Mouse (Mus musculus) heart, adult 2 months (tissue): ENCODE measurements at regions not wholly inside any gene's neighbourhood (a gene's known extent, or its start where the extent isn't known, plus 50 kb on each side); places are given as distances from the start of the nearest gene placed in this dataset.

ENCODE experiments used
- DNase-seq, 2 experiments: peaks; one replicate each; pipeline ENCODE4 v3.0.0; 2021
- H3K27ac ChIP-seq: fragments of 200-600 bp; 2 replicates; pipeline ENCODE4 v1.8.1; 2022
- H3K27me3 ChIP-seq: fragments of 200-500 bp; 2 replicates; pipeline ENCODE4 v1.6.1; 2012; ENCODE audit warnings: mild to moderate bottlenecking, low read length, inconsistent platforms, mixed read lengths; ENCODE audit not compliant: control insufficient read depth, insufficient read depth
- H3K36me3 ChIP-seq: fragments of 200-500 bp; 2 replicates; pipeline ENCODE4 v1.6.1; 2012; ENCODE audit warnings: low read length, inconsistent platforms; ENCODE audit not compliant: control insufficient read depth, insufficient read depth
- H3K4me1 ChIP-seq: fragments of 200-500 bp; 2 replicates; pipeline ENCODE4 v1.6.1; 2011; ENCODE audit warnings: low read length; ENCODE audit not compliant: control insufficient read depth, insufficient read depth
- H3K4me3 ChIP-seq: fragments of 200-600 bp; 2 replicates; pipeline ENCODE4 v1.8.1; 2022
- H3K79me2 ChIP-seq: fragments of 200-500 bp; replicated peaks from 2 replicates; pipeline ENCODE4 v1.6.1; 2012; ENCODE audit warnings: mild to moderate bottlenecking, inconsistent platforms, low read length, moderate library complexity, mixed read lengths; ENCODE audit not compliant: control insufficient read depth, insufficient read depth
- H3K9ac ChIP-seq: fragments of 200-500 bp; 2 replicates; pipeline ENCODE4 v1.6.1; 2012; ENCODE audit warnings: low read depth, mild to moderate bottlenecking, control low read depth, inconsistent platforms, low read length, mixed read lengths
- CTCF ChIP-seq: fragments of 200-600 bp; IDR thresholded peaks from 2 replicates; pipeline ENCODE4 v1.8.1; 2022; ENCODE audit warnings: antibody characterized with exemption, mild to moderate bottlenecking, moderate library complexity
- EP300 ChIP-seq: fragments of 200-500 bp; IDR thresholded peaks from 2 replicates; pipeline ENCODE4 v1.6.1; 2011; ENCODE audit warnings: low read depth, low read length, control low read depth; ENCODE audit not compliant: insufficient read depth
- POLR2A ChIP-seq: fragments of 200-500 bp; IDR thresholded peaks from 2 replicates; pipeline ENCODE4 v1.6.1; 2011; ENCODE audit warnings: mild to moderate bottlenecking, low read depth, low read length, control low read depth; ENCODE audit not compliant: insufficient read depth
- WGBS: fragments of 180-500 bp; shearing (Covaris S2); methylation state at CpG from one replicate; pipeline ENCODE4 v1.1.7; 2018; 5-methylcytosine and 5-hydroxymethylcytosine counted together
- intact Hi-C: fragments of 180-260 bp; cut with DNase I; formaldehyde crosslinking; loops from one replicate; pipeline ENCODE4 v1.15.1; 2025

DNA sequence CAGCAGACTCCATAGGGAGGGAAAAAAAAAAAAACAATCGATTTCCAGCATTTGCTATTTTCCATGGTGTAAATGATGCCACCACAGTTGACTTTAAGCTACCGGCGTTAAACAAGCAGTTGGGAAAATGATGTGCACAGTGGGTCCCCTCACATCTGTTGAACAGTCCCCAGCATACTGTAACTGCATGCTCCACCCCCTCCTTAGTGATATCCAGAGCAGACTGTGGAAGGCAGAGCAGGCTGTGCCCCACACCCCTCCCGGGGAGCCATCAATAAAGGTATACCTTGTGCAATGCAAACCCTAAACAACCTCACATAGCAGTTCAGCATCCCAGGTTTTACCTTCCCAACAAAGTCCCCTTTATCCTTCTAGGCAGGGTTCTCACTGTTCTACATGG is 872.9 kb upstream of the Lrrc6 start:
- DNase-seq = no peak
- intact Hi-C loops = no loop called here
- no peaks in the 10 kb centered on the region for H3K36me3 ChIP-seq
- no peaks in the 10 kb centered on the region for H3K4me1 ChIP-seq
- H3K27me3 ChIP-seq = no peaks in the 10 kb centered on the region
- no peak overlapping the region for H3K4me3 ChIP-seq
- TF ChIP-seq EP300 (no peak), CTCF (no peak), POLR2A (no peak)
- no peak overlapping the region for H3K9ac ChIP-seq
- no peak overlapping the region for H3K27ac ChIP-seq
- WGBS = 83% methylated on average over 4 of the region's 4 CpGs
- no peaks in the 10 kb centered on the region for H3K79me2 ChIP-seq

DNA sequence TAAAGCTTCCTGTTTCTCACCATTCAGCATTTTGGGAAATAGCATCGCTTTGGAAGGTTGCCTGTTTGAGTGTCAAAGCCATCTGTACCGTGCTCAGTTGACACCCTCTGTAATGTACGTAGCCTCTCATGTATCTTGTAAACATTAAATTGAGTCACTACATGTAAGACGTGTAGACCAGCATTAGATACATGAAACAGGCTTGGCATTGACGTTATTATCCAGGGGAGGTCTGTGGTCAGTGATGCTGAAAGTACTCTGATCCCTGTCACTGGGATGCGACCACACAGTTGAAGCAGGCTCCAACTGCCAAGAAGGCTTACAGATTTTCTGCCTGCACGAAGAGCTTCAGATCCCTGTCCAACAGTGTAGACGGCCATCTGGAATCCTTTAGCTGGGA is 872.3 kb upstream of the Lrrc6 start:
- intact Hi-C loops = no loop called here

DNA sequence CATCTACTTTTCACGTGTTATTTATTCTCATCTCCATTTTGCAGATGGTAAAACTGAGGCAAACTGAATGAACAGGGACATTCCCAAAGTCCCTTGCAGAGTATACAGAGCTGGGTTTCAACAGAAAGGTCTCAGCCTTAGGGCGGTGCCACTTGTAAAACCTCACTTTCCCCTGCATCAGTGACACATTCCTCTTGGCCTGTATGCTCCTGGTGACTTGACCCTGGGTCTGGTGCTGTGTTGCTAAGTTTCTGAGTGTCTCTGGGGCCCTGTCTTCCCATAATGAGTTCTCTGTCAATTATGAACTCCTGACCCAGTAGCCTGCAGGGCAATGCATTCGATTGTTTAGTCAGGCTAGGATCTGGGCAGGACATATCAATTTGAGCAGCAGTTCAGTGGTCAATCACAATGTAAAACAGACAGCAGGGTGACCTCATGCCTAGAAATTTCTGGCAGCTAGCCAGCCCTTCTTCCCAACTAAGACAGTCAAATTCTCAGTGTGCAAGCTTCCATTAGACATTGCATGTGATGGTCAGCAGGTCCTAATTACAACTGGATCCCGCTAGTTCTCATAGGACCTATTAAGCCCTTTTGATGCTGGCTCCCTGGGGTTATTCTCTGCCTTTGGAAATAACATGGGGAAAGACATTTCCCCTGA is 863.5 kb upstream of the Lrrc6 start:
- TF ChIP-seq POLR2A = no peak
- no peak for TF ChIP-seq CTCF
- TF ChIP-seq EP300 = no peak
- intact Hi-C loops = no loop called here
- no peak for DNase-seq
- Histone ChIP-seq H3K9ac (no peak overlapping the region), H3K27ac (no peak overlapping the region), H3K4me3 (no peak overlapping the region), H3K36me3 (no peaks in the 10 kb centered on the region; the same call in 1 of the 2 replicates), H3K79me2 (no peaks in the 10 kb centered on the region), H3K4me1 (peaks cover 2% of the 10 kb centered on the region; the same call in 1 of the 2 replicates), H3K27me3 (no peaks in the 10 kb centered on the region)
- WGBS = 70% methylated on average over 4 of the region's 4 CpGs

More for the DNA sequence above, 872.3 kb upstream of the Lrrc6 start:
- TF ChIP-seq POLR2A (no peak), EP300 (no peak), CTCF (no peak)
- Histone ChIP-seq H3K36me3 (no peaks in the 10 kb centered on the region), H3K4me1 (no peaks in the 10 kb centered on the region), H3K27ac (no peak overlapping the region), H3K79me2 (no peaks in the 10 kb centered on the region), H3K27me3 (no peaks in the 10 kb centered on the region), H3K4me3 (no peak overlapping the region), H3K9ac (no peak overlapping the region)
- 75% methylated on average over 8 of the region's 8 CpGs for WGBS
- DNase-seq = no peak

DNA sequence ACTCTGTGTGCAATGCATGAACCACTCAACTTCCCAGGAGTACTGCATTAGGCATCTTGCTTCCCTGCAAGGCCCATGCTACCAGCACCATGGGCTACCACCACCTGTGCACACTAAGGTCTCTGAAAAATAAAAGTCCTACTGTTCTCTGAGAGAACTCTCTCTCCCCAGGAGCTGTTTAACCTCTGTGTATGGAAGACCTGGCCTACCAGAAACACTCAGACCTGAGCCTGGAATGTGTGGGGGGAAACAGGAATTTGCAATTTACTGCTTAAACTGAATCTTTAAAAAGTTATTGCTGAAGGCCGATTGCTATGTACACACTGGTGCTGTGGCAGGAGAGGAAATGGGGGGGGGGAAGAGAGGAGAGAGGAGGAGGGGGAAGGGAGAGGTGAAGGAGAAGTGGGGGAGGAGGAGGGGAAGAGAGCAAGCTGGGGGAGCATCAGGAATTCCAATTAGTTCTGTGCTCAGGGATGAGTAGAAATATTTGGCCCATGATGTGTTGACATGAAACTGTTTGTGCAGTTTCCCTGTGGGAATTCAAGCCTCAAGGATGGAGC is 860.4 kb upstream of the Lrrc6 start:
- Histone ChIP-seq H3K27me3 (no peaks in the 10 kb centered on the region), H3K79me2 (no peaks in the 10 kb centered on the region), H3K27ac (no peak overlapping the region), H3K4me1 (peaks cover 2% of the 10 kb centered on the region; the same call in 1 of the 2 replicates), H3K36me3 (no peaks in the 10 kb centered on the region; the same call in 1 of the 2 replicates), H3K4me3 (no peak overlapping the region), H3K9ac (no peak overlapping the region)
- TF ChIP-seq CTCF (no peak), POLR2A (no peak), EP300 (no peak)
- DNase-seq = no peak
- WGBS = 13% methylated on average over 1 of the region's 1 CpGs
- intact Hi-C loops = no loop called here

DNA sequence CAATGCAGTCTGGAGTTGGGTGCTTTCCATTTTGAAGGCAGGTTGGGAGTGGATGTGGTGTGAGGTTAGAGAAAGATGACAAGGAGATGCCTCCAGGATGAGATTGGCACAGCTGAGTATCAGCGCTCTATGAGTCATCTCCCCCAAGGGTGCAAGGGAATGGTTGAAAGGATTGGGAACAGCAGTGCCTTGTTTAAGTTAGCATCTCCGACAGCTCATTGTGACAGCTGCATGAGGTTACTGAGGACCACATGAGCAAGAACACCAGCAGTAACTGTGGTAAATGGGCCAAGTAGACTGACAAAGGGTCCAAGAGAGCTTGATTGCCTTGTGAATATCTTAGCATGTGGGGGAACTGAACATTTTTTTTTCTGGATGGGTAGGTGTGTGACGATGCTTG is 857.2 kb upstream of the Lrrc6 start:
- no peak for DNase-seq
- Histone ChIP-seq H3K79me2 (no peaks in the 10 kb centered on the region), H3K36me3 (no peaks in the 10 kb centered on the region; the same call in 1 of the 2 replicates), H3K9ac (no peak overlapping the region), H3K4me1 (peaks cover 2% of the 10 kb centered on the region; the same call in 1 of the 2 replicates), H3K27ac (no peak overlapping the region), H3K4me3 (no peak overlapping the region), H3K27me3 (no peaks in the 10 kb centered on the region)
- 87% methylated on average over 3 of the region's 3 CpGs for WGBS
- intact Hi-C loops = no loop called here
- TF ChIP-seq EP300 (no peak), CTCF (no peak), POLR2A (no peak)

DNA sequence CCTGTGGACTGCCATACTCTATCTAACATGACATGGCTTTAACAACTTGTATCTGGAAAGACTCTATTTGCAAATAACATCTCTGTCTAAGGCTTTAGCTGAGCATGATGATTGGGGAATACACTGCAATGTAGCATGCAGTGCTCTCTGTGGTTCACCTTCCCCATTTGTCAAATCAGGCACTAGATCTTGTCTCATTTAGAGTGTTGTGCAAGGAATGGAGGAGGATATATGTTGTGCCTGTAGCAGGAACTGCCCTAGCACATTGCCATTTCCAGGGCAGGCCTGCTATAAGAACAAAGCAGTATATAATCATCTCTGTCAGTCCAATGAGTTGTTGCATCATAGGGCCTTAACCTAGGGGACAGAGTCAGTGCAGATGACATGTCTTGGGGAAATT is 854.6 kb upstream of the Lrrc6 start:
- DNase-seq = no peak
- Histone ChIP-seq H3K9ac (no peak overlapping the region), H3K4me3 (no peak overlapping the region), H3K4me1 (no peaks in the 10 kb centered on the region), H3K27ac (no peak overlapping the region), H3K27me3 (no peaks in the 10 kb centered on the region), H3K79me2 (no peaks in the 10 kb centered on the region), H3K36me3 (no peaks in the 10 kb centered on the region)
- intact Hi-C loops = no loop called here
- no peak for TF ChIP-seq CTCF
